Mouse (Mus musculus): ENCODE results near the gene Eml1. TPM values are rescaled to one million over a fixed set of nuclear protein-coding genes. Genes with fewer than 3 reads are reported as not detected.

Gene Eml1
- total and polyA plus RNA-seq, 2 experiments from 2014 or later = 61.3 to 69.3 TPM

GRCm38 (mm10) chr12:108510571-108510970, 139.8 kb downstream of the Eml1 start:
- no peak for DNase-seq (ENCODE audit: low spot score)
- Histone ChIP-seq H3K27me3 (ENCODE audit: control insufficient read depth, insufficient read depth, low read length) (no peaks in the 10 kb centered on the region), H3K4me1 (ENCODE audit: control insufficient read depth, insufficient read depth) (no peaks in the 10 kb centered on the region), H3K9ac (replicated peaks; ENCODE audit: low read depth, low read length) (no peak overlapping the region), H3K36me3 (replicated peaks; ENCODE audit: control insufficient read depth, insufficient read depth, low read length) (peaks cover 18% of the 10 kb centered on the region), H3K4me3 (ENCODE audit: low read depth, low read length) (no peak overlapping the region), H3K4me2 (ENCODE audit: low read depth, low read length) (no peak overlapping the region), H3K9me3 (replicated peaks; ENCODE audit: control insufficient read depth, low read length) (no peaks in the 10 kb centered on the region), H3K27ac (ENCODE audit: low read depth) (no peak overlapping the region)
- 49% methylated on average over 7 of the region's 7 CpGs for WGBS
- no peak for ATAC-seq (ENCODE audit: insufficient read depth, low read depth)
- no peak for TF ChIP-seq CTCF (IDR thresholded peaks at IDR 0.05; ENCODE audit: low read depth)
- TF ChIP-seq EP300 (IDR thresholded peaks at IDR 0.05; ENCODE audit: low read depth) = no peak

GRCm38 (mm10) chr12:108511009-108511408, 140.3 kb downstream of the Eml1 start:
- H3K27me3 ChIP-seq (ENCODE audit: control insufficient read depth, insufficient read depth, low read length) = no peaks in the 10 kb centered on the region
- no peak for TF ChIP-seq EP300 (IDR thresholded peaks at IDR 0.05; ENCODE audit: low read depth)
- TF ChIP-seq CTCF (IDR thresholded peaks at IDR 0.05; ENCODE audit: low read depth) = peak; percentile 57
- DNase-seq (ENCODE audit: low spot score) (peak; percentile 64), ATAC-seq (ENCODE audit: insufficient read depth, low read depth) (no peak)
- WGBS = 7% methylated on average over 3 of the region's 3 CpGs
- no peak overlapping the region for H3K27ac ChIP-seq (ENCODE audit: low read depth)
- H3K4me1 ChIP-seq (ENCODE audit: control insufficient read depth, insufficient read depth) = no peaks in the 10 kb centered on the region
- no peak overlapping the region for H3K9ac ChIP-seq (replicated peaks; ENCODE audit: low read depth, low read length)
- no peaks in the 10 kb centered on the region for H3K9me3 ChIP-seq (replicated peaks; ENCODE audit: control insufficient read depth, low read length)
- H3K36me3 ChIP-seq (replicated peaks; ENCODE audit: control insufficient read depth, insufficient read depth, low read length) = peaks cover 18% of the 10 kb centered on the region
- no peak overlapping the region for H3K4me3 ChIP-seq (ENCODE audit: low read depth, low read length)
- H3K4me2 ChIP-seq (ENCODE audit: low read depth, low read length) = no peak overlapping the region

- Histone ChIP-seq H3K9me3 (replicated peaks; ENCODE audit: control insufficient read depth, low read length) (no peaks in the 10 kb centered on the region), H3K4me1 (ENCODE audit: control insufficient read depth, insufficient read depth) (no peaks in the 10 kb centered on the region), H3K36me3 (replicated peaks; ENCODE audit: control insufficient read depth, insufficient read depth, low read length) (peaks cover 43% of the 10 kb centered on the region), H3K9ac (replicated peaks; ENCODE audit: low read depth, low read length) (no peak overlapping the region), H3K27me3 (ENCODE audit: control insufficient read depth, insufficient read depth, low read length) (no peaks in the 10 kb centered on the region), H3K4me3 (ENCODE audit: low read depth, low read length) (no peak overlapping the region), H3K27ac (ENCODE audit: low read depth) (no peak overlapping the region), H3K4me2 (ENCODE audit: low read depth, low read length) (no peak overlapping the region)
- ATAC-seq (ENCODE audit: insufficient read depth, low read depth) (no peak), DNase-seq (ENCODE audit: low spot score) (no peak)
- 90% methylated on average over 12 of the region's 12 CpGs for WGBS
- no peak for TF ChIP-seq EP300 (IDR thresholded peaks at IDR 0.05; ENCODE audit: low read depth)
- TF ChIP-seq CTCF (IDR thresholded peaks at IDR 0.05; ENCODE audit: low read depth) = no peak
Observed at GRCm38 (mm10) chr12:108515464-108515863, 144.7 kb downstream of the Eml1 start.

- Histone ChIP-seq H3K4me1 (ENCODE audit: control insufficient read depth, insufficient read depth) (no peaks in the 10 kb centered on the region), H3K27ac (ENCODE audit: low read depth) (no peak overlapping the region), H3K4me3 (ENCODE audit: low read depth, low read length) (no peak overlapping the region), H3K9me3 (replicated peaks; ENCODE audit: control insufficient read depth, low read length) (no peaks in the 10 kb centered on the region), H3K9ac (replicated peaks; ENCODE audit: low read depth, low read length) (no peak overlapping the region), H3K4me2 (ENCODE audit: low read depth, low read length) (no peak overlapping the region), H3K36me3 (replicated peaks; ENCODE audit: control insufficient read depth, insufficient read depth, low read length) (peaks cover 55% of the 10 kb centered on the region), H3K27me3 (ENCODE audit: control insufficient read depth, insufficient read depth, low read length) (no peaks in the 10 kb centered on the region)
- DNase-seq (ENCODE audit: low spot score) (no peak), ATAC-seq (ENCODE audit: insufficient read depth, low read depth) (no peak)
- WGBS = 62% methylated on average over 8 of the region's 8 CpGs
- TF ChIP-seq EP300 (IDR thresholded peaks at IDR 0.05; ENCODE audit: low read depth) = no peak
- TF ChIP-seq CTCF (IDR thresholded peaks at IDR 0.05; ENCODE audit: low read depth) = no peak
Observed at GRCm38 (mm10) chr12:108519374-108519773, 148.6 kb downstream of the Eml1 start.

- Histone ChIP-seq H3K9ac (replicated peaks; ENCODE audit: low read depth, low read length) (no peak overlapping the region), H3K4me2 (ENCODE audit: low read depth, low read length) (no peak overlapping the region), H3K4me1 (ENCODE audit: control insufficient read depth, insufficient read depth) (no peaks in the 10 kb centered on the region), H3K27ac (ENCODE audit: low read depth) (no peak overlapping the region), H3K9me3 (replicated peaks; ENCODE audit: control insufficient read depth, low read length) (no peaks in the 10 kb centered on the region), H3K27me3 (ENCODE audit: control insufficient read depth, insufficient read depth, low read length) (no peaks in the 10 kb centered on the region), H3K36me3 (replicated peaks; ENCODE audit: control insufficient read depth, insufficient read depth, low read length) (peaks cover 35% of the 10 kb centered on the region), H3K4me3 (ENCODE audit: low read depth, low read length) (no peak overlapping the region)
- DNase-seq (ENCODE audit: low spot score) = no peak
- 44% methylated on average over 8 of the region's 8 CpGs for whole genome bisulfite sequencing
- TF ChIP-seq EP300 (IDR thresholded peaks at IDR 0.05; ENCODE audit: low read depth) (no peak), CTCF (IDR thresholded peaks at IDR 0.05; ENCODE audit: low read depth) (peak; percentile 62)
- ATAC-seq (ENCODE audit: insufficient read depth, low read depth) = peak; percentile 30; the same call in 1 of the 2 replicates
Observed at GRCm38 (mm10) chr12:108529214-108529613, 158.5 kb downstream of the Eml1 start.

- Histone ChIP-seq H3K9ac (replicated peaks; ENCODE audit: low read depth, low read length) (no peak overlapping the region), H3K4me3 (ENCODE audit: low read depth, low read length) (no peak overlapping the region), H3K4me2 (ENCODE audit: low read depth, low read length) (no peak overlapping the region), H3K36me3 (replicated peaks; ENCODE audit: control insufficient read depth, insufficient read depth, low read length) (peaks cover 58% of the 10 kb centered on the region), H3K27me3 (ENCODE audit: control insufficient read depth, insufficient read depth, low read length) (no peaks in the 10 kb centered on the region), H3K9me3 (replicated peaks; ENCODE audit: control insufficient read depth, low read length) (no peaks in the 10 kb centered on the region), H3K27ac (ENCODE audit: low read depth) (no peak overlapping the region), H3K4me1 (ENCODE audit: control insufficient read depth, insufficient read depth) (no peaks in the 10 kb centered on the region)
- DNase-seq (ENCODE audit: low spot score) (peak; percentile 23), ATAC-seq (ENCODE audit: insufficient read depth, low read depth) (no peak)
- TF ChIP-seq EP300 (IDR thresholded peaks at IDR 0.05; ENCODE audit: low read depth) = no peak
- TF ChIP-seq CTCF (IDR thresholded peaks at IDR 0.05; ENCODE audit: low read depth) = no peak
- WGBS = 72% methylated on average over 11 of the region's 11 CpGs
Observed at GRCm38 (mm10) chr12:108534484-108534883, 163.7 kb downstream of the Eml1 start.

All from heart, postnatal 0 days (tissue).